Mouse (Mus musculus): ENCODE results near the gene Narf. TPM values are rescaled to one million over a fixed set of nuclear protein-coding genes. Genes with fewer than 3 reads are reported as not detected.
A peak's percentile ranks its signal among the peaks of the same experiment; 100 is the strongest.

Narf gene
- 10 to 100 TPM; 75.8 to 93.3 TPM for total RNA-seq (2021)

DNA sequence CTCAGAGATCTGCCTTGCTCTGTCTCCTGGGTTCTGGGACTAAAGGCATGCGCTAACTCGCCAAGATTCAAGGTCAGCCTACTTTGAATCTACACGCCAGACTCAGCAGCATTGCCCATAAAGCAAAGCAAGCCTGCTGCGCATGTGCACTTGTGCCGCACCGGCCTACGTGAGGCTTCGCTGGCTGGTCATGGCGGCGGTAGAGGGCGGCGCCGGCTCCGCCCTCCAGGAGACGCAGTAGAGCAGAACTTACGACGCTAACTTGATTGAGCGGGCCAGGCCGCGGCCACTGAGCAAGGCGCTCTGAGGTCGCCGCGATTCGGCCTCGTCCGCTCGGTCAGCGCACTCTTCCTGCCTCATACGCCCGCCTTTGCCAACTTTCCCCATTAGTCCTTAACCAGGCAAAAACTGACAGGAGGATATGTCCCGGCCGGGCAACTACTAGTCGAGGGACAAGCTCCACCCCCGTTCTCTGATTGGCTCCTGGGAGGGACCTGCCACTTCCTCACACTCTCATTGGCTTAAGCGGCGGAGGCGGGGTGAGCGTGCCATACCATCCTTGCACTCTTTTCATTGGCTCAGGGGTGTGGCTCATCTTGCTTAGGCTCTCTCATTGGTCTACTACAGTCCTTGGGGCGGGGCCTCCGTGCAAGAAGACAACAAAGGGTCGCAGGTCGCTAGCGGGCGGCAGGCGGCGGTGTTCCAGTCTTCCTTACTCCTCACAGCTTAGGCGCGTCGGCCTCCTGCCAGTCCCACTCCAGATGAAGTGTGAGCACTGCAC, at the start of gene Narf:
TSS of gene Narf (plus strand) at position 690 of the 781 bp plus-strand sequence.
- DNase-seq, result peak; percentile 99
- intact Hi-C loops (cut with DNase I), result loop anchor here (1.0 to 5.0 kb wide), 2 partner anchors 23 to 116 kb away; partner anchors contain the start of genes Foxk2 and Wdr45b

DNA sequence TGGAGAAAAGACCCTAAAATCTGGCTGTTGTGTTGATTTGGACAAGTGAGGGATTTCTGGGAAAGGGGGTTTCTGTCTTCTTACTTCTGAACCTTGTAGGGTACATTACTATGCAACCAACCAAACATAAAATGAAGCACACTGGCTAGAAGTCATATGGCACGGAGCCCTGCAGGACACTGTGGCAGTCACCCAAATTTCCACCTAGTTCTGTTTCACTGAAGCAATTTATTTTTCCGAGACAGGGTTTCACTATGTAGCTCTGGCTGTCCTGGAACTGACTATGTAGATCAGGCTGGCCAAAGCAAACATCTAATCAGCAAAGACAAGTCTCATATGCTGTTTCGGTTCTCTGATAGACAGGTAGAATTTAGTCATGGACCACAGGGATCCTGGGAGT, 47.4 kb upstream of the Narf start:
- intact Hi-C loops (cut with DNase I), result no loop called here
- DNase-seq, result peak; percentile 66

DNA sequence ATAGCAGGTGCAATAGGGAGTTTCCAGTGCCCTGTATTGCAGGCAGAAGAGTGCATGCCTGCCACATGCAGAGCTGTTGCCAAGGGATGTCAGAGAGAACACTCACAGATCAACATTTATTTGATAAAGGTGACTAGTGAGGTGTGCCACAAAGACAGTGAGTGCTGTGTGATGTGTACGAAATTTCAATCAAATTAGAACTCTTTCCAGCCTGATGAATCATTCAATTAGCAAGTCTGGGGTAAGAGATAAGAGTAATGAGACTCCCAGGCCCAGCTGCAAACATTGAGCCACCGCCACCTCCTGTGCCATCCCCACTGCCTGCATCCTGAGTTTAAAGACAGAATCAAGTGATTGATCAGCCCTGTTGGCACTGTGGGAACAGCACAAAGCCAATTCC, 44.3 kb upstream of the Narf start:
- intact Hi-C loops (cut with DNase I), result no loop called here
- DNase-seq, result no peak

DNA sequence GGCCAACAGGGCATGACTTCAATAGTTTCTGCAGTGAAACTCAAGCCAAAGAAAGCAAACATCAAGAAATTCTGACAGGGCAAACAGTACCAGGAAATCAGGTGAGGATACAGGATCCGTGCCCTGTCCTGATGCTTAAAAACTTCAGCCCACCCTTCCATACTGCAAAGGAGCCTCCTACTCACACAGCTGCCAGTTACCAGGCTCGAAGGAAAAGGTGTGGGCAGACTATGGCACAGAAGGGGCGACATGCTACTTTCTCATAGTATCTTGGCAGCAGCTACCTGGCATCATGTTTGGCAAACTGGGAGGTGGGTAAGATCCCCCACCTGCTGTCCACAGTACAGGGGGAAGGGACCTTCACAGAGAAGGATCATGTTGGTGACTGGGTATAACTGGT, 43.6 kb upstream of the Narf start:
- intact Hi-C loops (cut with DNase I), result no loop called here
- no peak for DNase-seq

DNA sequence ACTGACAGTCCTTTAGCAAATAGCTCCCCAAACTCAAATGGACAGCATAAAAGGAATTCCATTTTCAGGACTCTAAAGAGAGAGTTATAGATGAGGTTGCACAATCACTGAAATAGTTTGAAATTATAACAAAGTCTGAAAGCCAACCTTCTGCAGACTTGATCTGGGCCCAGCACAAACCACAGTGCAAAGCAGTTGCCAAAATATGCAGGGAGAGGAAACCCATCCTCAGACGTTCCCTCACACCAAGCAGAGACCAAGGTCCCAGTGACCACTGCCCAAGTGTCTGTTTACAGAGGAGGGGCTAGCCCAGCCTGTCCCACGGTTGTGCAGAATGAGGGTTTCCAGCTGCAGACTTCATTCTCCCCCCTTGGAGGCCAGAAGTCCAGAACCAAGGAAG, 38.4 kb upstream of the Narf start:
- intact Hi-C loops (cut with DNase I), result no loop called here
- no peak for DNase-seq

DNA sequence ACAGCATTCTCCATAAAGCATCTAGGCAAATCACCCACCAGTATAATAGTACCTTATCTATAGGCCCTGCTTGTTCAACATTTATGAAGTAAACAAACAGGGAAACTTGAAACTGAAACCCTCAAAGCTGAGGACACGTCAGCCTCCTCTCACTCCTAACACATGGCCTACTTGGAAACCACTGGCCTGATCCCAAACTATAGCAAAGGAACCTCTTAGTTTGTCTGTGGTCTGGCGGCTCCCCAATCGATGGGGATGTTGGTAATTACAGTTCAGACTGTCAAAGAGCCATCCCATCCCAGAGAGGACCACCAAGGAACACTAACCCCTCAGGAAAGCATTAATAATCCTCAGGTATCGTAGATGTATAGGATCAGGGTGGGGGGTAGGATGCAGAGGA, 37.2 kb upstream of the Narf start:
- no peak for DNase-seq
- intact Hi-C loops (cut with DNase I), result loop anchor here (2.0 to 5.0 kb wide), 2 partner anchors 138 to 183 kb away; partner anchors contain the start of gene Sectm1b

DNA sequence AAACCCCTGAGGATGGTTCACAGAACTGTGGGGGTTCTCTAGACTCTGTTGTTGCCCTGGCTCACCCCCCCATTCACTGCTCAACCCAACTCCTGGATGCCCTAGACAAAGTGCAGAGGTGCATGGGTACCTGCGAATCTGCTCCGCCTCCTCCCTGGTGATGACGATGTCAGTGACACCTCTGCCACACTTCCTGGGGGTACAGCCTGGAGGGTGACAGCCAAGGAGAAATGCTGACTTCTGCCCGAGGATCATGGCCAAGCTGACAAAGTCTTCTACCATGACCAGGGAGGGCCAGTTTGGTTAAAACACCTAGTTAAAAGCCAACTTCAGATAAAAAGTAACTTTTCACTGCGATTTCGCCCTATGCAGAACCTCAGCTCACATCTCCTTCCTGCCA, 36.3 kb upstream of the Narf start:
- DNase-seq, result no peak
- intact Hi-C loops (cut with DNase I), result loop anchor here (2.0 to 5.0 kb wide), 2 partner anchors 138 to 184 kb away; partner anchors contain the start of gene Sectm1b

DNA sequence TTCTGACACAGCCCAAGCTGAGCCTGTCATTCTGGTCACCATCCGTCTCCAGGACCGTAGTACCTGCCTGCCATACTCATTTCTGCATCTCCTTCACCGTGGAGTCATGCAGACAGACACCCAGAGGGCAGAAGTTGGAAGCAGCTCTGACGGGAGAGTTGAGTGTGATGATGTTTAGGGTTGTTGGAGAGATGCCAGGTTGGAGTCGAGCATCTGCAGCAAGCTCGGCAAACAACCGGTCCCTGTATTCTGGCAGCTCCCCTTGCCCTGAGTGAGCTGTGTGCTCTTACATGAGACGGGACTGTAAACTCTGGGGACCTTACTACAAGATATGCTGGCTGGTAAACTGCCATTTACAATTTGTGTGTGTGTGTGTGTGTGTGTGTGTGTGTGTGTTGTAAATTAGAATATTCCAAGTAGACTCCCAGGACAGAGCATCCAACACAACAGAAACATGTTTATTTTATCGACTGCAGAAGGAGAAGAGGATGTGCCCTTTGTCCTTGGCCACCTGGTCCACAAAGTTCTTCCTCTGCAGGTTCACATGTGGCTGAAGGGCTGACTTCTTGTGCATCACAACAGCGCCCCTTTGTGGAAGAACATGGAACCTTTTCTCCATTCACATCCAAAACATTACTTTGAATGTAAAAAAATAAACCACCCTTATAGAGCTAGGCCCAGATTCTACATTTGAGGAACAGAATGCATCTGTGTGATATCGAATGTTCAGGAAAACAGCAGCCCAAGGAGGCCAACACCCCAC, 35.4 kb upstream of the Narf start:
- intact Hi-C loops (cut with DNase I), result loop anchor here (2.0 to 5.0 kb wide), 2 partner anchors 139 to 185 kb away; partner anchors contain the start of gene Sectm1b

DNA sequence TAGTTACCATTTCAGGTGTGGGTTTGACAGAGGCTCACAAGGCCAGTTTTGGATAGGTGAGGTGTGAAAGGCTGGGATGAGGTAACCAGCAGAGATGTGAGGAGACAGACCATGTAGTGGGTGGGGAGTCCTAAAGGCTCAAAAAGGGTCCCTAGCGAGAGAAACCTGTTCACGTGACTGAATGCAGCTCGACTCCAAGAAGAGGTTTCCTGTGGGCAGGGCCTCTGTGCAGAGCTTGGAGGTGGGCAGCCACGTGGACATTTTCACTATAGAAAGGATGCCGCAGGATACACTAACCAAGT, 33.2 kb upstream of the Narf start:
- intact Hi-C loops (cut with DNase I), result loop anchor here (5.0 kb wide), 1 partner anchor 142 kb away; the partner anchor contains the start of gene Sectm1b
- DNase-seq, result no peak

More for the DNA sequence above, 35.4 kb upstream of the Narf start:
- peak; percentile 37 to 62 for DNase-seq

DNA sequence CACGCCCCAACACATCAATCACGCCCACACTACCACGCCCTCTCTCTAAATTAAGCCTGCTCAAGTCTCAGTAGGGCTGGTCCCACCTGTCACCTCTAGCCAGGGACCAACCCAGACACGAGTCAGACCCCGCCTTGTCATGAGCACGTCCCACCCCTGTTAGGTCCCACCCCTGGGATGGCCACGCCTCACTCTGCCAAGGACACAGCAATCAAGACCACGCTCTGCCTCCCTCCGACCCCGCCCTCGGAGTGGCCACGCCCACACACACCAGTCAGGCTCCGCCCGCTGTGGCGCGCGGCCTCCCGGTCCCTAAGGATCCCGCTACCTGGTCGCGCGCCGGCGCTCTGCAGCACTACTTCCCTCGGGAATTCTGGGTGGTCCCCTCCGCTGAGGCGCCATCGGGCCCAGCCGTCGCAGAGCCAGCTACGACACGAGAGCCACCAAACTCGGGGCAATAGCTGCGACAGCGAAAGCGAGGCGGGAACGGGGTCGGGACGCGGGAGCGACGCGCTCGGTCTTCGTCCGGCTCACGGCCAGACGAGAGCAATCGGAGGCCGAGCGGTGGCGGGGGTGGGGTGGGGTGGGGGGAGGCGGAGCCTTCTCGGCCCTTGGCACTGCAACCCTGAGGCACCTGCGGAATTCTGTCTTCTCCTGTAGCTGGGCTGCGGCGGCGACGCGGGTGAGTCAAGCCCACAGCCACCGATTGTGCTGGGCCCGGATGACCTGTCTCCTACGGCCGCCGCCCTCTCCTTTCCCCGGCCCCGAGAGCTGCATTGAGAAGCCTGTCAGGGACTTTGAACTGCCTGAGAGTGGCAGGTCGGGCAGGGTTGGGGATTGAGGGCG, 32.7 kb upstream of the Narf start, which contains the start of the genes Hexdc and Ogfod3:
TSS of gene Hexdc (plus strand) at position 273 of the 846 bp plus-strand sequence.
TSS of gene Ogfod3 (minus strand) at position 551 of the 846 bp plus-strand sequence.
- intact Hi-C loops (cut with DNase I), result loop anchor here (5.0 kb wide), 1 partner anchor 142 kb away; the partner anchor contains the start of gene Sectm1b
- peak; percentile 96 to 97 for DNase-seq

DNA sequence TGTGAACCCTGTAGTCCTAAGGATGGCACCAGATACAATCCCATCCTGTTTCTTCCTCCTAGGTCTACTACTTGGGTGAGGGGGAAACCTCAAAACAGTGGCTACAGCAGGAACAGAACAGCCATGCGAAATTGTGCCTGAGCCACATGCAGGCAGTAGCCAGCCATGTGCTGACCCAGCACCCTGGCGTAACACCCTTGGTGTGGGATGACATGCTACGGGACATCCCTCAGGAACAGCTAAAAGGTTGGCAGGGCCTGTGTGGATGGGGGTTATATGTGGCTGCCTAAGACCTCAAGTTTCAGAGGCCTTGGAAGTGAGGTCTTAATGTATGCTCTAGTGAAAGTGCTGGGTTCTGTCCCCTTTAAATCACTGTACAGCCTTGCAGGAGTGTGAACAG, 20.2 kb upstream of the Narf start:
- no peak for DNase-seq
- intact Hi-C loops (cut with DNase I), result no loop called here

DNA sequence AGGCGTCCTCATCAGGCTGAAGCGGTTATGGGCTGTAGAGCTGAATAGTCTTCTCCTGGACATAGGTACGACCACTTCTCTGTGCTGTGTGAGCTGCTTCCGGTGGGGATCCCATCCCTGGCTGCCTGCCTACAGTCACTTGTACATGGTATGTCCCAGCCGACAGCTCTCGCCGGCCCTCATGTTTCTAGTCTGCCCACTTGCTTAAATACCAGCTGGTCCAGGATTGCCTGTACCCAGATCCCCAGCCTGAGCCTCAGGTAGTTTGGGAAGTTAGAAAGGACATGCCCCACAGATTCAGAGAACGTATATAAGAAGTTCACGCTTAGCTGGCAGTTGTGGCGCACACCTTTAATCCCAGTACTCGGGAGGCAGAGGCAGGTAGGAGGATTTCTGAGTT, 17.3 kb upstream of the Narf start:
- no peak for DNase-seq
- intact Hi-C loops (cut with DNase I), result no loop called here

DNA sequence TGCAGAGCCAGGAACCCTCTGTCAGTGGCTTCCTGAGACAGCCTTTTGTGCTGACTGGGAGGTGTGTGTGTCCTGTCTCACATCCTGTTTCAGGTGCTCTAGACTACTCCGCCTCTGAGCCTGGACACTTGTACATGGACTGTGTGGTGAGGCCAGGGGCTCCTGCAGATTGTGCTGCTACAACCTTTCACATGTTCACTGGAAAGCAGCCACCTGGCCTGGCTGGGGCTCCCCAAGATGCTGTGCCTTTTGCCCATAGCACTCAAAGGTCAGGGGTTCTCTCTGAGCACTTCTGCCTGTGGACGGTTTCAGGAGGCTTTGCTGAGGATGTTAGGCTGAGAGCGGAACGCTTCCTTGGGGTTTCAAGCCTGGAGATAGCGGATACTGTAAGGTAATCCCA, 16.3 kb upstream of the Narf start:
- intact Hi-C loops (cut with DNase I), result no loop called here

DNA sequence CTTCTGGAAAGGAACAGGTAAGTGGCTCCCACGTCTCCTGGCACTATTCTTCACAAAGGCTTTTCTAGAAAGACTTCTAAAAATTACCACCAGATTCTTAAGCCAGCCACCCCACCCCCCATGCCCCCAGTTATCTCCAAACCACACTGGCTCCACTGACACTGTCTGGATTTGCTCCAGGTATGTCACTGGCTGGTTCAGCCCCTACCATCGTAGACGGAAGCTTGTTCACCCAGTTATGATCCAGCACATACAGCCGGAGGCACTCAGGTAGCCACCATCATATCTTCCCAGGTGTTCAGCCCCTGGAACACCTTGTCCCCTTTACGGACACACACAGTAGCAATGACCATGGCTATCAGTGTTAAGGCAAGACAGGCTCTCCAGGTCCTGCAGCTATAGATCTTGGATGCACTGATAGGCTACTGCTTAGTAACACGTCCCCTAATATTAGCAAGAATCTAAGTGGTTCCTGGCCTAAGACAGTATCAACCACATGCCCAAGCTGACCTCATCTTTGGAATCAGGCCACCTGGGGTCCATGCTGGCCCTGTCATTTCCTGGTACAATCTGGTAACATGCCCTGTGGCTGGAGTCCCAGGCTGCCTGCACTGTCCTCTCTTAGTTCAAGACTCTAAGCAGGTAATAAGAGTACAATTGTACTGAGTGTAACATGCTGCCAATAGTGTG, 15.6 kb upstream of the Narf start:
- intact Hi-C loops (cut with DNase I), result no loop called here
- DNase-seq, result peak; percentile 57 to 61

More for the DNA sequence above, 16.3 kb upstream of the Narf start:
- DNase-seq, result no peak

DNA sequence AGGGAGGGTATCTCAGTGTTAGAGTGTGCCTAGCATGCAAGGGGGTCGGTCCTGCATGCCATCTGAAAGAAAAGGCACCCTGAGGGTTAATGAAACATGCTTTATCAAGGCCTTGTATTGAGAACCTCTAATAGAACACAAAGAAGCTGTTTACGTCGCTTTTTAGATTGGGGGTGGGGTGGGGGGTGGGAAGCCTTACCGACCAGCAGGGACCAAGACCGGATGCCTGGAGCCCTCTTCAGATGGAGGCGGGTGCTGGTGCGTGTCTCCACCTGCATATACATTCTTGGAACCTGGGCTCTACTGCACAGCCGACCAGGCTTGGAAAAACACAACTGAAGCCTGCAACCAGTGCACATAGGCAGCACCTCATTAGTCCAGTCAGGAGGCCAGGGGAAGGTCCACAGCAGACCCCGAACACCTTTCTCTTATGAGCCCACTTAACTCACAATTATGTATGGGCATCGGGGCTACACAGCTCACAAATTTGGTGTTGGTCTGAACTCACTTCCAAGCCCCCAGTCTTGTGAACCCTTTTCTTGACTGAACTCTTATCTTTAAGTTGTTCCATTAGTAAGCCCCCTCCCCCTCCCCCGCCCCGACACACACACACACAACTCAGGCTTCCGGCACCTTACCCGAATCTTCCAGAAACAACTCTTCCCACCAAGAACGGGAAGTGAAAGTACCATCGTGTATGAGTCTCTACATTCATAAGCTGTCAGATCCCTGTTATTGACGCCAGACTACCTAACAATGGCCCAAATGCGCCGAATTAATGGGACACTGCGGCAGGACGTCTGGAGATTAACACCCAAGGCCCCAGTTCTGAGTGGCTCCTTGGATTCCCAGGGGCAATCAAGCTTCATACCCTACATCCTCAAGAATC, 8.7 kb upstream of the Narf start:
- intact Hi-C loops (cut with DNase I), result no loop called here
- DNase-seq, result no peak

DNA sequence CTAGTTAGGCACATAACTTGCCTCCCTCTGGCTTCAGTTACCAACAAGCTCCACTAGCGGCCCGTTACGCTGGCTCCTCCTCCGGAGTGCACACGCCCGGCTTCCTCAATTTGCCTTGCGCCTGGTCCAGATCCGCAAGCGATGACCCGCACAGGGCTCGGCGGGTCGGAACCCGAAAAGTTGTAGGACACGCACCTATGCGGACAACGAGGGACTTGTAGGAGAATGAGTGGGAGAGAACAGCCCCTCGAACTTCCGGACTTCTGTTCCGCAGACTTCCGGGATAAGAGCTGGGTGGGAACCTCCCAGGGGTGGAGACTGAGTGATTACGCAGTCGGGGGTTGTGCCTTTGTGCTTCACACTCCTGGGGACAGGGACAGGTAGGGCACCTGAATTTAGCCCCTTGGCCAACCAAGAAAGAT, 8.0 kb upstream of the Narf start, which contains the start of gene Cybc1:
TSS of gene Cybc1 (minus strand) at position 305 of the 422 bp plus-strand sequence.
- intact Hi-C loops (cut with DNase I), result no loop called here
- DNase-seq, result peak; percentile 82 to 83

DNA sequence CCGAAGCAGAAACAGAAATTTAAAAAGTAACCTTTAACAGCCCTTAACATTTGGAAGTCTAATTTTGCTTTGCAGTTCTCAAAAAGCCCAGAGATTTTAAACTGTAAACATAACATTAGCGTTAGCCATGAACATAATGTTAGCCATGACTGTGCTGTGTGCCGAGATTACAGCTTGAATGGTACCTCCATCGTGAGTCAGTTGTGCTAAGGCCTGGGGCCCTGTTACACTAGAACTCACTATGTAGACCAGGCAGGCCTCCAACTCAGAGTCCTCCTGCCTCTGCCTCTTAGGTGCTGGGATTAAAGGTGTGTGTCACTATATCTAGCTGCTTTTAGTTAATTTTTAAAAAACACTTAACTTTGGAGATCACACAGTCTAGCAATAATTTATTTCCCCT, 5.9 kb upstream of the Narf start:
- intact Hi-C loops (cut with DNase I), result no loop called here
- DNase-seq, result no peak

DNA sequence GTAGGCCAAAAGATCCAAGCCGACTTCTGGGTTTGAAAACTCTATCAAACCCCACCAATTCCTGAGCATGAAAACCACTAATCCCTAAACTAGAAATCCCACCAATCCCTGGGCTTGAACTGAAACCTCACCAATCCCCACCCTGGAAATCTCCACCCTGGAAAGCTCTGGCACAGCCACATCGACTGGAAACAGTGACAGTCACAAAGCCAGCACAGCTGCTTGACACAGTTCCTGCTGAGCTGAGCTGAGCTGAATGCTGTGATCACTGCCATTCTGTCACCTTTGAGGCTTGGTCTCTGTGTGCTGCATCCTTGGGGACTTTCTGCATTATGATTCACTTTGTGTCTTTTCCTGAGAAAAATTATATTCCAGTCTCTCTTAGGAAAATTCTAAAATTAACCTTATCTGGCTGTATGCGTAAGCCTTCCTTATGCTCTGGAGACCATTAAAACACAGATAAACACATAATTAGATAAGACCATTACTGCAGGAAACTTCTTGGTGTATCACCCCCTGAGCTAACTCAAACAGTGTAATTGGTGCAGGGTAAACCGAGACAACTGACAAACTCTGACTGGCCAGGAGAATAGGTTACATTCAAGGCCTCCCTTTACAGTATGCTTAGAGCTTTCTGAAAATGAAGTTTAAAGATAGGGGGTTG, 5.3 kb upstream of the Narf start:
- peak; percentile 58 to 64 for DNase-seq
- intact Hi-C loops (cut with DNase I), result no loop called here
